ENCODE assay signal across 16 mouse cellular contexts in the genomic region with DNA sequence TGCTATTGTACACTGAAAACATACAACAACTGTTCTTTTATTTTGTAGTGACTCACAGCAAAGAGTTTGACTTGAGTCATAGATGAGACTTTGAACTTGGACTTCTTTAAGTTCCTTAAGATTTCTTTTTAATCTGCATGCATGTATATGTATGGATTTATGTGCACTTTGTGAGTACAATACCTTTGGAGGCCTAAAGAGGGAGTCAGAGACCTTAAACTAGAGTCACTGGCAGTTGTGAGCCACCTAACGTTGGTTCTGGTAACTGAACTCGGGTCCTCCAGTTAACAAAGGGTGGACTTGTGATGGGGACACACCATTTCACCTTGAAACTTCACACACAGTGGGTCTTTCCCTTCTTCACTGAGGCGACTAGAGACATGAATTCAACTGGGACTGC.
A peak's percentile ranks its signal among the peaks of the same experiment; 100 is the strongest.
DNase-seq lines count a peak whose midpoint lies in the region; TF ChIP-seq lines count a peak whose summit lies in the region.
"Had no signal": no experiment of that assay in that cellular context is flagged by ENCODE, and none has a peak within 500 bp of the region (broad histone marks: within the 10 kb centered on the region; RNA-seq: fewer than 3 reads in every experiment).

No protein-coding gene starts in this region.

- TF ChIP-seq CTCF in layer of hippocampus, adult 2 months (conservative IDR thresholded peaks at IDR 0.05) = peak; percentile 16; the same call in 1 of the 2 replicates

- no peak overlapping the region for H3K27ac ChIP-seq in layer of hippocampus, adult 2 months
- H3K27ac ChIP-seq: embryonic facial prominence, embryonic 10.5 days; embryonic facial prominence, embryonic 12.5 days; forebrain, embryonic 12.5 days had no signal

- H3K4me3 ChIP-seq in layer of hippocampus, adult 2 months = no peak overlapping the region
- H3K4me3 ChIP-seq: embryonic facial prominence, embryonic 10.5 days; embryonic facial prominence, embryonic 12.5 days; forebrain, embryonic 12.5 days had no signal

- DNase-seq in layer of hippocampus, adult 2 months (ENCODE audit: low spot score in 2 of 2) = no peak
- no peak for DNase-seq in layer of hippocampus, adult 9-11 months
- DNase-seq in ES-CJ7 (ENCODE audit: low read depth, low spot score) = peak; percentile 29
- peak; percentile 67 for DNase-seq in ZHBTc4 (ENCODE audit: low read depth, low spot score)
- no peak for DNase-seq in kidney, postnatal 10 days
- no peak for DNase-seq in cerebellum, adult 11 months
- DNase-seq: adrenal gland, adult 2 months; adrenal gland, postnatal 10 days; adrenal gland, postnatal 25 days; cerebellum, adult 11-12 months; cerebellum, adult 2 months; cerebellum, adult 9-10 months; cerebellum, postnatal 25 days had no signal

Comparison
In these comparisons a context has a peak if more than half of its experiments do, and no peak if none do; other contexts are left out.
1. DNase-seq: peak in ES-CJ7 (single experiment) and ZHBTc4 (single experiment); none in layer of hippocampus, adult 2 months (0 of 2), layer of hippocampus, adult 9-11 months (single experiment), kidney, postnatal 10 days (single experiment) and cerebellum, adult 11 months (single experiment).